Mouse (Mus musculus): ENCODE results near the gene Ripor3. TPM values are rescaled to one million over a fixed set of nuclear protein-coding genes. Genes with fewer than 3 reads are reported as not detected.
A peak's percentile ranks its signal among the peaks of the same experiment; 100 is the strongest.

Ripor3 gene
- polyA plus RNA-seq, 1 experiment from 2014 or later, result 1.4 TPM

DNA sequence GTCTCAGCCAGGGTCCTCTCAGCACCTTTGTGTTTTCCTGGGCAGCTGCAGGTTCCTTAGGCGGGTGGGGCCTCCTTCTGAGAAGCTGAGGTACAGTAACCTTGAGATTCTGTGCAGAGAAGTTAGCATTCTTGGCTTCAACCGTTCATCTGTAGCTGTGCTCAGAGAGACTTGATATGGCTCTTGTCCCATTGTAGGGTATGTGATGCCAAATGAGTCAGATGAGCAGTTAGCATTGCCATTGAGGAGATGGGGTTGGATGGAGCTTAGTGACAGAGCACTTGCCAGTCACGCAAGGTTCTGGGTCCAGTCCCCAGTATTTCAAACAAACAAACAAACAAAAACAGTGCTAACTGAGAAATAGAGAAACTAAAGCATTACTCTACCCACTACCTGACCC lies 44.5 kb downstream of the Ripor3 start:
- 84% methylated on average over 3 of the region's 3 CpGs for WGBS (ENCODE audit: insufficient replicate concordance)
- Histone ChIP-seq H3K4me2 (ENCODE audit: low read depth, low read length) (no peak overlapping the region), H3K4me3 (ENCODE audit: low read depth, low read length) (no peak overlapping the region), H3K27ac (ENCODE audit: low read depth) (no peak overlapping the region), H3K36me3 (replicated peaks; ENCODE audit: insufficient read depth, low read length) (peaks cover 67% of the 10 kb centered on the region), H3K27me3 (ENCODE audit: insufficient read depth, low read length) (no peaks in the 10 kb centered on the region), H3K9ac (replicated peaks) (no peak overlapping the region), H3K9me3 (ENCODE audit: low read length) (no peaks in the 10 kb centered on the region), H3K4me1 (ENCODE audit: insufficient read depth) (peaks cover 9% of the 10 kb centered on the region)
- no peak for ATAC-seq
- TF ChIP-seq CTCF (IDR thresholded peaks at IDR 0.05; ENCODE audit: low read depth), result no peak
- TF ChIP-seq EP300 (IDR thresholded peaks at IDR 0.05; ENCODE audit: low read depth), result no peak
- no peak for DNase-seq

DNA sequence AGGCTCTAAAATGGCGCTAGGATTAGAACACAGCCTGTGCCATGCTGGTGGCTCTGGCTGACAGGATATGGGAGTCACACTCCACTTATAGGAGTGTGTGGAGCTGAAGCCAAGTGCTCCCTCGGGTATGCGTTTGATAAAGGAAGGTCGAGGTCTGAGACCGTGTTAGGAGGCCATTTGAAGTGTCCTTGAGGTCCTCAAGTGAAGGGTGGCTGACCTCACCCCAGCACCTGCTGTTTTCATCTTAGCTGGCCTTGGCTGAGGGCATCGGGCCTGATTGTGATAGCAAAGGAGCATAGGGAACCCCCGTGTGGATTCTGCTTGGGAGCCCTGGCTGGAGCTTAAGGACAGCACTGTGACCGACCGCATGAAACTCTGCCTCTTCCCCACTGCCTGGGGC lies 46.1 kb downstream of the Ripor3 start:
- ATAC-seq (no peak), DNase-seq (no peak)
- Histone ChIP-seq H3K9me3 (ENCODE audit: low read length) (no peaks in the 10 kb centered on the region), H3K36me3 (replicated peaks; ENCODE audit: insufficient read depth, low read length) (peaks cover 53% of the 10 kb centered on the region), H3K27ac (ENCODE audit: low read depth) (no peak overlapping the region), H3K4me2 (ENCODE audit: low read depth, low read length) (no peak overlapping the region), H3K27me3 (ENCODE audit: insufficient read depth, low read length) (no peaks in the 10 kb centered on the region), H3K9ac (replicated peaks) (no peak overlapping the region), H3K4me1 (ENCODE audit: insufficient read depth) (peaks cover 25% of the 10 kb centered on the region), H3K4me3 (ENCODE audit: low read depth, low read length) (no peak overlapping the region)
- TF ChIP-seq EP300 (IDR thresholded peaks at IDR 0.05; ENCODE audit: low read depth), result no peak
- TF ChIP-seq CTCF (IDR thresholded peaks at IDR 0.05; ENCODE audit: low read depth), result no peak
- WGBS (ENCODE audit: insufficient replicate concordance), result 79% methylated on average over 9 of the region's 9 CpGs

GRCm38 (mm10) chr2:167963778-167964300 lies 46.6 kb downstream of the Ripor3 start:
- TF ChIP-seq CTCF (IDR thresholded peaks at IDR 0.05; ENCODE audit: low read depth) (no peak), EP300 (IDR thresholded peaks at IDR 0.05; ENCODE audit: low read depth) (no peak)
- Histone ChIP-seq H3K4me3 (ENCODE audit: low read depth, low read length) (no peak overlapping the region), H3K4me1 (ENCODE audit: insufficient read depth) (peaks cover 27% of the 10 kb centered on the region), H3K9ac (replicated peaks) (no peak overlapping the region), H3K36me3 (replicated peaks; ENCODE audit: insufficient read depth, low read length) (peaks cover 53% of the 10 kb centered on the region), H3K27ac (ENCODE audit: low read depth) (no peak overlapping the region), H3K27me3 (ENCODE audit: insufficient read depth, low read length) (no peaks in the 10 kb centered on the region), H3K9me3 (ENCODE audit: low read length) (no peaks in the 10 kb centered on the region), H3K4me2 (ENCODE audit: low read depth, low read length) (no peak overlapping the region)
- DNase-seq (no peak), ATAC-seq (no peak)
- 83% methylated on average over 9 of the region's 9 CpGs for WGBS (ENCODE audit: insufficient replicate concordance)

DNA sequence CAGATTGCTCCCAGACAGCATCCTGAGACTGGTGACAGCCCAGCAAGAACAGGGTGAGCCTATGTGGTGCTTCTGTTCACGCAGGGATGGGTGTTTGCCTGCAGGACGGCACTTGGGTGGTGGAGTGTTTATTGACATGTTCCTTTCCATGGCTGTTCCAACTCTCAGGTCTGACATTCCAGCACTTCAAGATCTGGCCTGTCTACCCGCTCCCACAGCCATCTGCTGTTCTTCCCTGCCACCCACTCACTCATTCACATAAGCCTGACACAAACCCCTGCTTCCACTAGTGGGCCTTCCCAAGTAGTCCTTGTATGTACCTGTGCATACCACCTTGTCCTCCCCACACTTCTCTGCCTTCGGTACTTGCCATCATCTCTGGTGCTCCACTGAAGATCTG lies 47.2 kb downstream of the Ripor3 start:
- Histone ChIP-seq H3K4me3 (ENCODE audit: low read depth, low read length) (no peak overlapping the region), H3K27me3 (ENCODE audit: insufficient read depth, low read length) (no peaks in the 10 kb centered on the region), H3K4me1 (ENCODE audit: insufficient read depth) (peaks cover 28% of the 10 kb centered on the region), H3K36me3 (replicated peaks; ENCODE audit: insufficient read depth, low read length) (peaks cover 47% of the 10 kb centered on the region), H3K9ac (replicated peaks) (no peak overlapping the region), H3K9me3 (ENCODE audit: low read length) (no peaks in the 10 kb centered on the region), H3K27ac (ENCODE audit: low read depth) (no peak overlapping the region), H3K4me2 (ENCODE audit: low read depth, low read length) (no peak overlapping the region)
- no peak for TF ChIP-seq CTCF (IDR thresholded peaks at IDR 0.05; ENCODE audit: low read depth)
- no peak for ATAC-seq
- DNase-seq, result no peak
- WGBS (ENCODE audit: insufficient replicate concordance), result 88% methylated on average over 4 of the region's 4 CpGs

- ATAC-seq (no peak), DNase-seq (no peak)
- H3K36me3 ChIP-seq (replicated peaks; ENCODE audit: insufficient read depth, low read length), result peaks cover 39% of the 10 kb centered on the region
- no peaks in the 10 kb centered on the region for H3K9me3 ChIP-seq (ENCODE audit: low read length)
- H3K4me3 ChIP-seq (ENCODE audit: low read depth, low read length), result no peak overlapping the region
- H3K9ac ChIP-seq (replicated peaks), result no peak overlapping the region
- H3K27me3 ChIP-seq (ENCODE audit: insufficient read depth, low read length), result no peaks in the 10 kb centered on the region
- no peak overlapping the region for H3K4me2 ChIP-seq (ENCODE audit: low read depth, low read length)
- H3K27ac ChIP-seq (ENCODE audit: low read depth), result no peak overlapping the region
- H3K4me1 ChIP-seq (ENCODE audit: insufficient read depth), result peaks cover 35% of the 10 kb centered on the region
- WGBS (ENCODE audit: insufficient replicate concordance), result 80% methylated on average over 6 of the region's 6 CpGs
- TF ChIP-seq CTCF (IDR thresholded peaks at IDR 0.05; ENCODE audit: low read depth), result no peak
- TF ChIP-seq EP300 (IDR thresholded peaks at IDR 0.05; ENCODE audit: low read depth), result no peak
Measured at GRCm38 (mm10) chr2:167962347-167962746, 48.1 kb downstream of the Ripor3 start.

DNA sequence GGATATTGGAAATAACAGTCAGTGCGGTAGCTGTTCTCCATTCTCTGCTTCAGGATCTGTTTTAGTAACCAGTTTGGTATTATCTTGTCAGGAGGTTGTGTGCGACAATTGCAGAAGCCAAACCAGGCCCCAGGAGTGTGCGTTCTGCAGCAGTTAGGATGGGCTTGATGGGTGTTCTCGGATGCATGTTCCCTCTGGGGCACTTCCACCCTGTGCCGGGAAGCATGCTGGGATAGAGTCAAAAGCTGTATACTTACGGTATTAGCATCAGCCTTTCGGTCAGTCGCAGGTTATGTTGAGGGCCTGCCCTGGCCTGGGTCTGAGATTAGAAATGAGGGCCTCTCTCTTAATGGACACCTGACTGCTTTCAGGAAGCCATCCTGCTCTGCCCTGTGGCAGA lies 49.8 kb downstream of the Ripor3 start:
- peak overlapping the region; percentile 85 for H3K27ac ChIP-seq (ENCODE audit: low read depth)
- no peaks in the 10 kb centered on the region for H3K27me3 ChIP-seq (ENCODE audit: insufficient read depth, low read length)
- H3K9me3 ChIP-seq (ENCODE audit: low read length), result no peaks in the 10 kb centered on the region
- H3K9ac ChIP-seq (replicated peaks), result no peak overlapping the region; the same call in 1 of the 2 replicates
- WGBS (ENCODE audit: insufficient replicate concordance), result 75% methylated on average over 8 of the region's 8 CpGs
- ATAC-seq, result no peak
- peaks cover 22% of the 10 kb centered on the region for H3K36me3 ChIP-seq (replicated peaks; ENCODE audit: insufficient read depth, low read length)
- peaks cover 39% of the 10 kb centered on the region for H3K4me1 ChIP-seq (ENCODE audit: insufficient read depth)
- no peak overlapping the region for H3K4me3 ChIP-seq (ENCODE audit: low read depth, low read length)
- TF ChIP-seq CTCF (IDR thresholded peaks at IDR 0.05; ENCODE audit: low read depth), result no peak
- TF ChIP-seq EP300 (IDR thresholded peaks at IDR 0.05; ENCODE audit: low read depth), result no peak
- H3K4me2 ChIP-seq (ENCODE audit: low read depth, low read length), result no peak overlapping the region
- DNase-seq, result no peak

- DNase-seq (no peak), ATAC-seq (no peak)
- WGBS (ENCODE audit: insufficient replicate concordance), result 33% methylated on average over 7 of the region's 7 CpGs
- Histone ChIP-seq H3K36me3 (replicated peaks; ENCODE audit: insufficient read depth, low read length) (peaks cover 17% of the 10 kb centered on the region), H3K4me1 (ENCODE audit: insufficient read depth) (peaks cover 39% of the 10 kb centered on the region), H3K27me3 (ENCODE audit: insufficient read depth, low read length) (no peaks in the 10 kb centered on the region), H3K9me3 (ENCODE audit: low read length) (no peaks in the 10 kb centered on the region), H3K4me2 (ENCODE audit: low read depth, low read length) (peak overlapping the region; percentile 62; the same call in 1 of the 2 replicates), H3K27ac (ENCODE audit: low read depth) (peak overlapping the region; percentile 85), H3K9ac (replicated peaks) (no peak overlapping the region; the same call in 1 of the 2 replicates), H3K4me3 (ENCODE audit: low read depth, low read length) (no peak overlapping the region)
- TF ChIP-seq CTCF (IDR thresholded peaks at IDR 0.05; ENCODE audit: low read depth), result no peak
- no peak for TF ChIP-seq EP300 (IDR thresholded peaks at IDR 0.05; ENCODE audit: low read depth)
Measured at GRCm38 (mm10) chr2:167959996-167960395, 50.4 kb downstream of the Ripor3 start.
